Mouse (Mus musculus): ENCODE measurements around the gene Rhot1. TPM values are rescaled to one million over a fixed set of nuclear protein-coding genes. Genes with fewer than 3 reads are reported as not detected.

Gene Rhot1
- total RNA-seq, 2 experiments from 2014 or later, result 37.8 to 40.5 TPM

GRCm38 (mm10) chr11:80289701-80290445, 81.1 kb downstream of the Rhot1 start:
- no peak for DNase-seq

GRCm38 (mm10) chr11:80291004-80291403, 82.2 kb downstream of the Rhot1 start:
- DNase-seq, result no peak

- no peak for DNase-seq
Observed at GRCm38 (mm10) chr11:80292463-80292862, 83.6 kb downstream of the Rhot1 start.

GRCm38 (mm10) chr11:80295066-80295465, 86.2 kb downstream of the Rhot1 start:
- no peak for DNase-seq

GRCm38 (mm10) chr11:80295785-80296184, 87.0 kb downstream of the Rhot1 start:
- DNase-seq, result no peak

GRCm38 (mm10) chr11:80299513-80300235, 90.9 kb downstream of the Rhot1 start:
- DNase-seq, result no peak

- DNase-seq, result peak; percentile 81
Observed at GRCm38 (mm10) chr11:80300551-80301315, 91.9 kb downstream of the Rhot1 start, which contains the start of gene Rhbdl3. Gene Rhbdl3 (plus strand): TSS chr11:80300912.

- peak; percentile 68 for DNase-seq
Observed at GRCm38 (mm10) chr11:80301316-80302045, 92.7 kb downstream of the Rhot1 start.

GRCm38 (mm10) chr11:80302046-80302390, 93.2 kb downstream of the Rhot1 start:
- DNase-seq, result no peak

GRCm38 (mm10) chr11:80302536-80302935, 93.7 kb downstream of the Rhot1 start:
- DNase-seq, result peak; percentile 57

- no peak for DNase-seq
Observed at GRCm38 (mm10) chr11:80303746-80304145, 94.9 kb downstream of the Rhot1 start.

- DNase-seq, result peak; percentile 37
Observed at GRCm38 (mm10) chr11:80304846-80305245, 96.0 kb downstream of the Rhot1 start.

GRCm38 (mm10) chr11:80308537-80308936, 99.7 kb downstream of the Rhot1 start:
- no peak for DNase-seq

GRCm38 (mm10) chr11:80311271-80311670, 102.5 kb downstream of the Rhot1 start:
- no peak for DNase-seq

GRCm38 (mm10) chr11:80312049-80312448, 103.2 kb downstream of the Rhot1 start:
- no peak for DNase-seq

GRCm38 (mm10) chr11:80312565-80312964, 103.7 kb downstream of the Rhot1 start:
- DNase-seq, result no peak

- no peak for DNase-seq
Observed at GRCm38 (mm10) chr11:80313462-80313861, 104.6 kb downstream of the Rhot1 start.

GRCm38 (mm10) chr11:80313944-80314343, 105.1 kb downstream of the Rhot1 start:
- DNase-seq, result no peak

GRCm38 (mm10) chr11:80315743-80316639, 107.2 kb downstream of the Rhot1 start:
- no peak for DNase-seq
